Mouse (Mus musculus): Measurements from ENCODE around the gene Arvcf. TPM values are rescaled to one million over a fixed set of nuclear protein-coding genes. Genes with fewer than 3 reads are reported as not detected.
A peak's percentile ranks its signal among the peaks of the same experiment; 100 is the strongest.

Arvcf gene
- polyA plus RNA-seq, 1 experiment: 34.7 TPM

DNA sequence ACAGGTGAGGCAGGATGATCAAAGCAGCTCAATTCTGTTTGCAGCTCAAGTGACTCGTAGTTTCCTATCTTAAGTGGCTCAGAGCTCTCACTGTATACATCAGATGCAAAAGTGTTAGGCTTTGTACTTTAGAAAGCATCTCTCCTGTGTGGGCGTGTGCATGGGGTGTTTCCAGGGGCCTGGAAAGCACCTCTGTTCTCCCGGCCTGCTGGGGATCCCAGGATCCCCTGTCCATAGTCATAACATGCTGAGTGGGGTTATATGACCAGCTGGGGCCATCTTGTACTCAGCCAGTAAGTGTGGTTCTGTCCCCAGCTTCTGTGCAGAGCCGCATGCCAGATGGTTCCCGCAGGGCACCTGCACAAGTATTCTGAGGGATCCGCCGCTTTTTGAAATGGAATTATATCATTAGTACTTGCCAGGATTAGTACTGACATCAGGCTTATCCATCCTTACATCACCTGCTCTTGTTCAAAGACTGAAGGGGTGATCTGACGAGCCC, 104.4 kb downstream of the Arvcf start:
- H3K27ac ChIP-seq (ENCODE audit: insufficient read depth, low read length): 0 out of 2 replicates have a peak overlapping the region, but pooled peaks have one; percentile 8
- H3K4me3 ChIP-seq (replicated peaks; ENCODE audit: insufficient read depth, low read depth, low read length): no peak overlapping the region
- H3K4me1 ChIP-seq (ENCODE audit: control insufficient read depth, insufficient read depth, low read length): peaks cover 33% of the 10 kb centered on the region
- DNase-seq: peak; percentile 40 to 47
- 23% methylated on average over 8 of the region's 8 CpGs for WGBS
- no peaks in the 10 kb centered on the region for H3K27me3 ChIP-seq (ENCODE audit: control insufficient read depth, insufficient read depth, low read length)
- TF ChIP-seq CTCF (IDR thresholded peaks at IDR 0.05; ENCODE audit: borderline replicate concordance, insufficient read depth, low read depth, low read length): no peak
- TF ChIP-seq POLR2A (IDR thresholded peaks at IDR 0.05; ENCODE audit: borderline replicate concordance, insufficient read depth, low read length): no peak

DNA sequence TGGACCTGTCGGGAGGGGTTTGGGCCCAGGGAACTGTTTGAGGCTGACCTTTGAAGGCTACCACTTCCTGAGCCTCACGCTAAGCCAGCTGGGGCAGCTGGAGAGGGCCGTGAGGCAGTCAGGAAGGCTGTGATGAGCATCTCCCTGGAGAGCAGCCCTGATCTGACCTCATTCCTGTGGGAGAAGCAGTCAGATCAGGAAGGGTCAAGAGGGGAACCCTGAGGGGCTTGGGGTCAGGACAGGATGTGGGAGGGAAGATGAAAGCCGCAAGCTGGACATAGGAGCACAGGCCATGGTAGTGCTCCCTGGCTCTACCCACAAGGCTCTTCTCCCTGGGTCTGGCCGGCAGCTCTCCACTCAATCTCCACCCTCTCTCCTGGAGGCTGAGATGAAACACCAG, 105.9 kb downstream of the Arvcf start:
- no peak for DNase-seq
- Histone ChIP-seq H3K27ac (ENCODE audit: insufficient read depth, low read length) (no peak overlapping the region), H3K4me1 (ENCODE audit: control insufficient read depth, insufficient read depth, low read length) (peaks cover 33% of the 10 kb centered on the region), H3K27me3 (ENCODE audit: control insufficient read depth, insufficient read depth, low read length) (no peaks in the 10 kb centered on the region), H3K4me3 (replicated peaks; ENCODE audit: insufficient read depth, low read depth, low read length) (no peak overlapping the region)
- no peak for TF ChIP-seq POLR2A (IDR thresholded peaks at IDR 0.05; ENCODE audit: borderline replicate concordance, insufficient read depth, low read length)
- no peak for TF ChIP-seq CTCF (IDR thresholded peaks at IDR 0.05; ENCODE audit: borderline replicate concordance, insufficient read depth, low read depth, low read length)
- 85% methylated on average over 5 of the region's 5 CpGs for WGBS

DNA sequence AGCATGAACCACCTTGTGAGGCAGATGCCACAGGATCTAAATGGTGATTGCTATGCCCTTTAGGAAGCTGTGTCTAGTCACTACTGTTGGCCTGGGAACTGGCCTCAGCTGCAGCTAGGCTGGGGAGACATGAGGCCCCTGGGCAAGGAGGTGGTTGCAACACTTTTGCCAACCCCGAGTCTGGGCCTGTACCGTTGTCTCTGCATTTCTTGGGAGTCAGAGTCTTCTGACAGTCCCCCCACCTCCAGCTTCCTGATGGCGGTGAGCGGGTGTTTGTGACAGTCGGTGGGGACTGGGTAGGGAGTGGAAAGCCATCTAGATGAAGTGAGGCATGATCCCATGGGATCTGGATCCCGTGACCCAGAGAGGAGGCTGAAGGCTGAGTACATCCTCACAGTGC, 107.4 kb downstream of the Arvcf start:
- H3K4me3 ChIP-seq (replicated peaks; ENCODE audit: insufficient read depth, low read depth, low read length): no peak overlapping the region
- no peaks in the 10 kb centered on the region for H3K27me3 ChIP-seq (ENCODE audit: control insufficient read depth, insufficient read depth, low read length)
- WGBS: 63% methylated on average over 6 of the region's 6 CpGs
- TF ChIP-seq POLR2A (IDR thresholded peaks at IDR 0.05; ENCODE audit: borderline replicate concordance, insufficient read depth, low read length): no peak
- no peak for TF ChIP-seq CTCF (IDR thresholded peaks at IDR 0.05; ENCODE audit: borderline replicate concordance, insufficient read depth, low read depth, low read length)
- peaks cover 33% of the 10 kb centered on the region for H3K4me1 ChIP-seq (ENCODE audit: control insufficient read depth, insufficient read depth, low read length)
- no peak for DNase-seq
- no peak overlapping the region for H3K27ac ChIP-seq (ENCODE audit: insufficient read depth, low read length)

Other genes starting within 250 kb of the Arvcf start
- gene Rtn4r, start 220.5 kb upstream of the Arvcf start, polyA plus RNA-seq (2012; rRNA removed): 82.9 and 97.4 TPM in 2 replicates
- gene Ccdc188, start 130.3 kb upstream of the Arvcf start, polyA plus RNA-seq (2012; rRNA removed): not detected in 2 replicates
- 74.0 and 85.3 TPM in 2 replicates for gene Zdhhc8, start 113.0 kb upstream of the Arvcf start, polyA plus RNA-seq (2012; rRNA removed)
- 96.0 and 99.5 TPM in 2 replicates for gene Trmt2a, start 99.5 kb upstream of the Arvcf start, polyA plus RNA-seq (2012; rRNA removed)
- gene Ranbp1, start 99.5 kb upstream of the Arvcf start, polyA plus RNA-seq (2012; rRNA removed): 96.2 and 104 TPM in 2 replicates
- 0.47 TPM in 1 of 2 replicates, not detected in the other for gene Gm49776, start 89.9 kb upstream of the Arvcf start, polyA plus RNA-seq (2012; rRNA removed)
- 56.0 and 57.7 TPM in 2 replicates for gene Dgcr8, start 58.9 kb upstream of the Arvcf start, polyA plus RNA-seq (2012; rRNA removed)
- 202 and 210 TPM in 2 replicates for gene Tango2, start 79 bp upstream of the Arvcf start, polyA plus RNA-seq (2012; rRNA removed)
- gene Txnrd2, start 78.2 kb downstream of the Arvcf start, polyA plus RNA-seq (2012; rRNA removed): 20.6 and 23.1 TPM in 2 replicates
- gene Comt, start 78.7 kb downstream of the Arvcf start, polyA plus RNA-seq (2012; rRNA removed): 145 and 146 TPM in 2 replicates
- 6.8 and 8.2 TPM in 2 replicates for gene Gnb1l, start 150.5 kb downstream of the Arvcf start, polyA plus RNA-seq (2012; rRNA removed)
- 5.9 and 6.1 TPM in 2 replicates for gene Rtl10, start 150.7 kb downstream of the Arvcf start, polyA plus RNA-seq (2012; rRNA removed)
- 2.4 and 3.0 TPM in 2 replicates for gene Tbx1, start 242.5 kb downstream of the Arvcf start, polyA plus RNA-seq (2012; rRNA removed)